Mouse (Mus musculus) hindbrain, postnatal 0 days (tissue): ENCODE measurements around the gene Crbn. TPM values are rescaled to one million over a fixed set of nuclear protein-coding genes. Genes with fewer than 3 reads are reported as not detected.

Experiments
- ATAC-seq: fragments of 200-750 bp; cut with Nextera tagmentation; 2 replicates; pipeline ENCODE4 v1.8.0; 2017; ENCODE audit warnings: mild to moderate bottlenecking, moderate TSS enrichment, moderate library complexity
- DNase-seq: peaks from one replicate; pipeline ENCODE4 v3.0.0-alpha.2; 2015; ENCODE audit warnings: low spot score
- H3K27ac ChIP-seq: fragments of 300-500 bp; sonication (generic); 2 replicates; pipeline ENCODE4 v1.5.1; 2014; ENCODE audit warnings: mild to moderate bottlenecking
- H3K27me3 ChIP-seq: fragments of 300-500 bp; sonication (generic); 2 replicates; pipeline ENCODE4 v1.6.1; 2014; ENCODE audit warnings: low read length, mixed read lengths; ENCODE audit not compliant: insufficient read depth
- H3K36me3 ChIP-seq: fragments of 300-500 bp; sonication (generic); 2 replicates; pipeline ENCODE4 v1.6.1; 2014; ENCODE audit warnings: low read length, mixed read lengths; ENCODE audit not compliant: insufficient read depth
- H3K4me1 ChIP-seq: fragments of 300-500 bp; sonication (generic); 2 replicates; pipeline ENCODE4 v1.6.1; 2014; ENCODE audit warnings: antibody characterized with exemption, low read length, mixed read lengths; ENCODE audit not compliant: insufficient read depth
- H3K4me2 ChIP-seq: fragments of 300-500 bp; sonication (generic); 2 replicates; pipeline ENCODE4 v1.6.1; 2014; ENCODE audit warnings: low read depth, mild to moderate bottlenecking, low read length, moderate library complexity, mixed read lengths
- H3K4me3 ChIP-seq: fragments of 300-500 bp; sonication (generic); 2 replicates; pipeline ENCODE4 v1.5.1; 2014; ENCODE audit warnings: low read length
- H3K9ac ChIP-seq: fragments of 300-500 bp; sonication (generic); replicated peaks from 2 replicates; pipeline ENCODE4 v1.6.1; 2014; ENCODE audit warnings: mild to moderate bottlenecking, low read length, moderate library complexity, mixed read lengths
- H3K9me3 ChIP-seq: fragments of 300-500 bp; sonication (generic); 2 replicates; pipeline ENCODE4 v1.6.1; 2016; ENCODE audit warnings: low read length, mixed read lengths
- CTCF ChIP-seq: IDR thresholded peaks from 2 replicates; pipeline ENCODE4 v1.5.1; 2016; ENCODE audit warnings: antibody characterized with exemption, control low read depth, low read depth
- WGBS: fragments of 180-500 bp; shearing (Covaris S2); extraction: QIAGEN DNeasy Blood & Tissue Kit; methylation state at CpG from one replicate; pipeline ENCODE4 v1.1.7; 2014; 5-methylcytosine and 5-hydroxymethylcytosine counted together
- polyA plus RNA-seq: library from polyadenylated mRNA; unstranded; fragments of >200 nt; fragmentation: Nextera tagmentation; extraction: Ambion mirVana; gene quantifications from 2 replicates; pipeline ENCODE4 v1.2.1, GENCODE M21; 2015
- total RNA-seq: library from RNA; depleted of rRNA; stranded (reverse); fragments of >200 nt; gene quantifications from 2 replicates; pipeline ENCODE4 v1.2.3, GENCODE M21; 2014

The Crbn gene
- total and polyA plus RNA-seq, 2 experiments from 2014 or later: 41.5 to 53.1 TPM

DNA sequence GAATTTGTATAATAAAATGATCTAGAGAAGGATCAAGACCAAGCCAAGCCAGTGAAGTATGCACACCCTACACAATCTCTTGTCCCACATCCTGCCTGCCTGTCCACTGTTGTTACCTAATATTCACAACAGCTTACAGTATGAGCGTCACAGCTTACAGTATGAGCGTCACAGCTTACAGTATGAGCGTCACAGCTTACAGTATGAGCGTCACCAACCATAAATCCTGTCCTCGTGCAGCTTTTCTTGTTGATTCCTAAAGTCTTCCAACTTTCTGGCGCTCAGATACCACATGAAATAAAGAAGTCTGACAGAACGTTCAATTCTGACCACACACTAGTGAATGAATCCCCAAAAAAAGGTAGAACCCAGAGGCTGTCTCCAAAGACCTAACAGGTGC lies 6.8 kb downstream of the Crbn start:
- no peaks in the 10 kb centered on the region for H3K4me1 ChIP-seq
- no peak overlapping the region for H3K9ac ChIP-seq
- H3K4me3 ChIP-seq: no peak overlapping the region
- peaks cover 36% of the 10 kb centered on the region for H3K36me3 ChIP-seq
- no peak overlapping the region for H3K27ac ChIP-seq
- no peaks in the 10 kb centered on the region for H3K27me3 ChIP-seq
- WGBS: 95% methylated on average over 7 of the region's 7 CpGs
- H3K4me2 ChIP-seq: no peak overlapping the region
- DNase-seq (no peak), ATAC-seq (no peak)
- TF ChIP-seq CTCF: no peak
- H3K9me3 ChIP-seq: no peaks in the 10 kb centered on the region

GRCm38 (mm10) chr6:106792486-106792885 lies 7.4 kb downstream of the Crbn start:
- TF ChIP-seq CTCF: no peak
- peaks cover 37% of the 10 kb centered on the region for H3K36me3 ChIP-seq

DNA sequence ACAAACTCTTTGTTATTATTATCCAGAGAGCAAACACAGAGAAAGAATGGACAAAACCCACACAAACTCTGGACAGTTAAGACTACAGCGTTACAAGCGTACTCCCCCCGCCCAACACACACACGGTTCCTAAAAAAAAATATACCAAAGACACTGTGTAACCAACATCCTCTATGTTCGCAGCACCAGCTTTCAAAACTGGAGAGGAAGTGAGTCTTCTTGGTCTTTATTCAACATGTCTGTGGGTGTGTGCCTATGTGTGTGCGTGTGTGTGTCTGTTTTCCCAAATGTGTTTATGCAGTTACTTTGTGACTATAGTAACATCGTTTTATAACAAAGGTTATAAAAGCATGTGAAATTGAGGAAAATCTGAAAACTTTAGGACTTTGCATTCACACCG lies 8.4 kb downstream of the Crbn start:
- no peak for TF ChIP-seq CTCF
- 93% methylated on average over 8 of the region's 8 CpGs for WGBS
- Histone ChIP-seq H3K9ac (no peak overlapping the region), H3K27me3 (no peaks in the 10 kb centered on the region), H3K4me2 (no peak overlapping the region), H3K9me3 (no peaks in the 10 kb centered on the region), H3K36me3 (peaks cover 37% of the 10 kb centered on the region), H3K27ac (no peak overlapping the region), H3K4me1 (no peaks in the 10 kb centered on the region), H3K4me3 (no peak overlapping the region)
- ATAC-seq: no peak
- DNase-seq: no peak

More at GRCm38 (mm10) chr6:106792486-106792885, 7.4 kb downstream of the Crbn start:
- no peaks in the 10 kb centered on the region for H3K27me3 ChIP-seq
- H3K4me3 ChIP-seq: no peak overlapping the region
- no peak overlapping the region for H3K27ac ChIP-seq
- H3K4me1 ChIP-seq: no peaks in the 10 kb centered on the region
- no peak overlapping the region for H3K9ac ChIP-seq
- H3K4me2 ChIP-seq: no peak overlapping the region
- 91% methylated on average over 5 of the region's 5 CpGs for WGBS
- DNase-seq: no peak
- no peak for ATAC-seq
- H3K9me3 ChIP-seq: no peaks in the 10 kb centered on the region

- no peak overlapping the region for H3K4me2 ChIP-seq
- WGBS: 91% methylated on average over 3 of the region's 3 CpGs
- no peaks in the 10 kb centered on the region for H3K27me3 ChIP-seq
- no peak overlapping the region for H3K9ac ChIP-seq
- no peak overlapping the region for H3K4me3 ChIP-seq
- H3K27ac ChIP-seq: no peak overlapping the region
- peaks cover 14% of the 10 kb centered on the region for H3K36me3 ChIP-seq
- H3K4me1 ChIP-seq: no peaks in the 10 kb centered on the region
- TF ChIP-seq CTCF: no peak
- no peak for ATAC-seq
- no peaks in the 10 kb centered on the region for H3K9me3 ChIP-seq
- no peak for DNase-seq
Observed at GRCm38 (mm10) chr6:106787138-106787537, 12.7 kb downstream of the Crbn start.

DNA sequence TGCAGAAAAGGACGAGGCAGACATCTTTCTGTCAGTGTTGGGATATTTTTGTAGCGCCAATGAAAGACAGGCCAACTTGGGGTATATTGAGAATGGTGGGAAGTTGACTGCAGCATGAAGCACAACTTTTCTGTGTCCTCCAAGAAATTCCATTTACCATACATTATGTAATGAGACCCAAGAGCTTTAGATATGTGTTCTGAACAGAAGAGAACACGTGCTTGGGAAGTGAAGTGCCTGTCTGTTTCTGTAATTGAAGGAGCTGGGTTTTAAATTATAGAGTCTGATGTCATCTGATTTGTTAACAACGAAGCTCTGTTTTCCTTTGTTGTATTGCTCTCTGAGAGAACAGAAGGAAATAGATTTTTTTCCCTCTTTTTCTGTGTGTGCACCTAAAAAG lies 29.8 kb downstream of the Crbn start:
- Histone ChIP-seq H3K36me3 (peaks cover 10% of the 10 kb centered on the region; the same call in 1 of the 2 replicates), H3K27me3 (no peaks in the 10 kb centered on the region), H3K27ac (no peak overlapping the region), H3K9ac (peak overlapping the region; percentile 64; the same call in 1 of the 2 replicates), H3K4me2 (peak overlapping the region; percentile 99), H3K4me1 (peaks cover 6% of the 10 kb centered on the region; the same call in 1 of the 2 replicates), H3K9me3 (no peaks in the 10 kb centered on the region), H3K4me3 (peak overlapping the region; percentile 91)
- ATAC-seq (no peak), DNase-seq (no peak)
- TF ChIP-seq CTCF: no peak
- WGBS: 58% methylated on average over 4 of the region's 4 CpGs

DNA sequence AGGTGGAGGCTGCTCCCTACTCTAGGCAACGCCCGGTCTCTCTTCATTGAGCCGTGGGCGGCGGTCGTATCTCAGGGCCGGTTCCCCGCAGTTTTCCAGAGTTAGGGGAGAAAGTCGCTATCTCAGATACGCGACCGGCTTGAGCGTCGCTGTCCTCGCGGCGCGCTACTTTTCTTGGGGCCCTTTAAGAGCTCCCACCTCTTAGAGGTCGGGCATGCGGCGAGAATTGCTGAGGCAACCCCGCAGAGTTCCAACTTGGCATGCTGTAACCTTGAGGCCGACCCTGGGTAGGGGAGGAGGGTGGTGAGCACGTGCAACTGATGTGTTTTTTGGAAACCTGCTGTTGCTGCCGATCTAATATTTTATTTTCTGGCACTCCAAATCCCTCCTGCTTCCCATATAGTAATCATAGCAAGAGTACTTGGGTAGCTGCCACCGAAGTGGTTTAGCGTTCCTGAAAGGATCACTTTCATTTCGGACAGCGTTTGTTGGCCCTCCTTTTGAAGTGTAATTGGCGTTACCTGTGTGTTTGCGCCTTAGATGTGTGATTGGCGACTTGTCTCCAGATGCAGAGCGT lies 30.5 kb downstream of the Crbn start:
- Histone ChIP-seq H3K9me3 (no peaks in the 10 kb centered on the region), H3K4me1 (peaks cover 6% of the 10 kb centered on the region; the same call in 1 of the 2 replicates), H3K4me2 (peak overlapping the region; percentile 99), H3K36me3 (peaks cover 7% of the 10 kb centered on the region; the same call in 1 of the 2 replicates), H3K9ac (peak overlapping the region; percentile 64), H3K4me3 (peak overlapping the region; percentile 91), H3K27ac (peak overlapping the region; percentile 16; the same call in 1 of the 2 replicates), H3K27me3 (no peaks in the 10 kb centered on the region)
- ATAC-seq: peak; percentile 79
- 3% methylated on average over 33 of the region's 33 CpGs for WGBS
- peak; percentile 41 for DNase-seq
- no peak for TF ChIP-seq CTCF

DNA sequence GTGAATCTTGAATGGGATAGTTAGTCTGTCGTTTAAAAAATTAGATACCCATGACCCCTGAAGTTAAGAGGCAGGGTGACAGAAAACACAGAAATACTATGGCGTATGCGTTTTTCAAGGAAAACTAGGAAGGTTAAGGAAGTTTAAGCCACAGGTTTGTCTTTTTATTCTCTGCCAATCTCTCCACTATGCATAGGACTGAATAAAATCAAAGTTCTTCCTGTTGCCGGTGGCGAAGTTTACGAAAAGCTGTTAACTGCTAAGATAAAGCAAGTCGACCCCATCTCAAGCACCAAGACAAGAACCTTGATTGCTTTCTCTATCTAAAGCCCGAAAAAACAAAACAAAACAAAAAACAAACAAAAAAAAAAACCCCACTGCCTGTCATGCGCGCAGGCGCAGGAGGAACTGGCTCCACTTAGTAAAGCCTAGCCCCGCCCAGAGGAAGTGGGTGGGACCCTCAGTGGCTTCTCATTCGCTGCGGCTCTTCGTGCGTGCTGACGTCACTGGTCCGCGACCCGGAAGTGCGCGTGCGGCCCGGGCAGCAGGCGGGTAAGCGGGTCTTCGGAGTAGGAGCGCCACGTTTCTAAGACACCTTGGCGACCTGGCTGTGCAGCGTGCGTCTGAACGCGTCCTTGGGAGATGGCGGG lies 31.1 kb downstream of the Crbn start, which contains the start of gene Trnt1:
Trnt1 (plus strand) TSS at position 481 of the 650 bp plus-strand sequence.
- Histone ChIP-seq H3K9me3 (no peaks in the 10 kb centered on the region), H3K4me3 (peak within 1 kb of the TSS; percentile 91), H3K36me3 (0 out of 2 replicates have a peak, but pooled peaks cover 4% of the 10 kb centered on the region), H3K4me1 (peaks cover 6% of the 10 kb centered on the region; the same call in 1 of the 2 replicates), H3K27ac (peak within 1 kb of the TSS; percentile 56; the same call in 1 of the 2 replicates), H3K27me3 (no peaks in the 10 kb centered on the region), H3K9ac (peak within 1 kb of the TSS; percentile 64), H3K4me2 (peak within 1 kb of the TSS; percentile 99)
- ATAC-seq: peak; percentile 100
- peak; percentile 99 for DNase-seq
- 10% methylated on average over 35 of the region's 35 CpGs for WGBS
- TF ChIP-seq CTCF: no peak
